In the genomic region with DNA sequence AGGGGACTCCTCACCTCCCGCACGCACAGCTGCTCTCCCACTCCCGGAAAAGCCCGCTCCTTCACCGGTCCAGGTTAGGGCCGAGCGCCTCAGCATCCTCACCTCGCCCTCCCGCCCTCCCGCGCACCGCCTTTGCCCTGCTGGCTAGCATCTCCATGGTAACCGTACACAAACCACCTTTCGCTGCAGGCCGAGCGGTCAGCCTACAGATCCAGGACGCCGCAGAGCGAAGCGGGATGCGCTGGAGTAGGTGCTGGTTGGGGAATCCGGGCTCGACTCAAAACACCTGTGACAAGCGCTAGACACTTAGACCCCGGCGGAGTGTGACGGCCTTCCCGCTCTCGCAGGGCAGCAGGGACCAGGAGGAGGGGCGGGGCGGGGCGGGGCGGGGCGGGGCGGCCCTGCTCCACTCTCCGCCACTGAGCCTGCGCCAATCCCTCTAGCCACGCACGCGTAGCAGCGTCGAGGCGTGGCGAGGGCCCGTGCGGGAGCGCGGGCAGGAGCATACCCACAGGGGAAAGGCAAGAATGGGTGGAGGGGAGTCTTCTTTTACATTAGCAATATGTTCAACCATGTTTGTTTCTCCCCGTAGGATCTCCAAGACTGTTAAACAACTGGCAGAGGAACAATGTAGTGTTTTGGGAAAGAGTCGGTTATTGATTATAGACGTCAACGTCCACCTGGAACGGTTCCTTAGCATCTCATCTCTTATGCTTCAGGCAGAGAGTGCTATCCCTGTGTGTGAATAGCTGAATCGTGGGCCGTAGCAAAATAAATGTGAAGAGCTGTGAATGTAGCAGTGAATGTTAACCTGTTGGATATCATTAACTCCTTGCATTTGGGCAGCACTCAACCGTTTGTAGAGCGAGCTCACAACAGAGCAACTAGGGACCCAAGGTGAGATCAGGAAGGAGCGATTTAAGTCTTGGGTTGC, we compare ENCODE assay signal across 8 mouse cellular contexts. TPM values are rescaled to one million over a fixed set of nuclear protein-coding genes. Genes with fewer than 3 reads are reported as not detected.
DNase-seq lines count a peak whose midpoint lies in the region; ATAC-seq lines count a peak whose summit lies in the region.

A gene (minus strand): TSS at position 427 of the 934 bp plus-strand sequence.

- H3K4me3 ChIP-seq in hindbrain, embryonic 11.5 days (ENCODE audit: low read depth, low read length) = peak within 1 kb of the TSS; percentile 52

- H3K27me3 ChIP-seq in hindbrain, embryonic 11.5 days (ENCODE audit: control insufficient read depth, insufficient read depth, low read length) = no peaks in the 10 kb centered on the region; the same call in 1 of the 2 replicates

- peak; percentile 60 for DNase-seq in NIH3T3 (ENCODE audit: low read depth)
- DNase-seq in cerebellum, adult 9-10 months = peak; percentile 80
- peak; percentile 73 for DNase-seq in hindbrain, embryonic 11.5 days (ENCODE audit: low spot score)
- peak; percentile 62 to 77 for DNase-seq in layer of hippocampus, postnatal 14 days (ENCODE audit: low spot score in 2 of 2)
- DNase-seq in lung, postnatal 10 days = peak; percentile 75
- DNase-seq in ovary, postnatal 36 days (ENCODE audit: low spot score) = peak; percentile 75
- peak; percentile 73 for DNase-seq in thymus, postnatal 14 days

- WGBS in hindbrain, embryonic 11.5 days = 4% methylated on average over 51 of the region's 58 CpGs

- no peaks in the 10 kb centered on the region for H3K9me3 ChIP-seq in hindbrain, embryonic 11.5 days (ENCODE audit: control insufficient read depth, low read length)

- ATAC-seq in frontal cortex, adult (ENCODE audit: low TSS enrichment) = peak; percentile 97
- ATAC-seq in hindbrain, embryonic 11.5 days (ENCODE audit: low FRiP score) = peak; percentile 98

- H3K9ac ChIP-seq in hindbrain, embryonic 11.5 days (ENCODE audit: low read depth, low read length) = peak within 1 kb of the TSS; percentile 36; the same call in 1 of the 2 replicates

- peak within 1 kb of the TSS; percentile 52 for H3K4me2 ChIP-seq in hindbrain, embryonic 11.5 days (replicated peaks; ENCODE audit: low read depth, low read length)

- no peaks in the 10 kb centered on the region; the same call in 1 of the 2 replicates for H3K4me1 ChIP-seq in hindbrain, embryonic 11.5 days (replicated peaks; ENCODE audit: control insufficient read depth, insufficient read depth, low read length)

- H3K36me3 ChIP-seq in hindbrain, embryonic 11.5 days (ENCODE audit: control insufficient read depth, insufficient read depth, low read length) = no peaks in the 10 kb centered on the region

- no peak within 1 kb of the TSS for H3K27ac ChIP-seq in hindbrain, embryonic 11.5 days (ENCODE audit: low read depth, low read length)

RNA-seq across cellular contexts. Expression of the gene that starts here (rescaled TPM):
- polyA plus RNA-seq in hindbrain, embryonic 11.5 days (2014; fragmentation: Nextera tagmentation; extraction: Ambion mirVana) = 3.0 and 3.2 TPM in 2 replicates
- 1 to 10 TPM; 8.6 to 9.1 TPM for total RNA-seq in layer of hippocampus, postnatal 14 days (2021)
